Mouse (Mus musculus): Measurements from ENCODE around the gene Itgb3. TPM values are rescaled to one million over a fixed set of nuclear protein-coding genes. Genes with fewer than 3 reads are reported as not detected.

Itgb3 gene
- polyA plus RNA-seq, 1 experiment, result not detected

GRCm38 (mm10) chr11:104592066-104592835, 15.5 kb upstream of the Itgb3 start:
- no peak overlapping the region for H3K27ac ChIP-seq (ENCODE audit: insufficient read depth, low read depth, low read length)
- no peaks in the 10 kb centered on the region for H3K4me1 ChIP-seq (ENCODE audit: control insufficient read depth, insufficient read depth, low read length)
- TF ChIP-seq CTCF (IDR thresholded peaks at IDR 0.05; ENCODE audit: insufficient read depth, low read depth, low read length), result no peak
- no peak for TF ChIP-seq POLR2A (IDR thresholded peaks at IDR 0.05; ENCODE audit: insufficient read depth, low read depth, low read length)
- 86% methylated on average over 13 of the region's 13 CpGs for WGBS
- H3K4me3 ChIP-seq (ENCODE audit: insufficient read depth, low read depth, low read length), result no peak overlapping the region

- Histone ChIP-seq H3K27ac (ENCODE audit: insufficient read depth, low read depth, low read length) (no peak overlapping the region), H3K4me1 (ENCODE audit: control insufficient read depth, insufficient read depth, low read length) (no peaks in the 10 kb centered on the region), H3K4me3 (ENCODE audit: insufficient read depth, low read depth, low read length) (no peak overlapping the region)
- WGBS, result 87% methylated on average over 10 of the region's 10 CpGs
- no peak for TF ChIP-seq POLR2A (IDR thresholded peaks at IDR 0.05; ENCODE audit: insufficient read depth, low read depth, low read length)
These were observed 11.4 kb upstream of the Itgb3 start for GRCm38 (mm10) chr11:104596365-104596764.

- TF ChIP-seq POLR2A (IDR thresholded peaks at IDR 0.05; ENCODE audit: insufficient read depth, low read depth, low read length) (no peak), CTCF (IDR thresholded peaks at IDR 0.05; ENCODE audit: insufficient read depth, low read depth, low read length) (no peak)
- H3K4me1 ChIP-seq (ENCODE audit: control insufficient read depth, insufficient read depth, low read length), result no peaks in the 10 kb centered on the region
- no peak overlapping the region for H3K27ac ChIP-seq (ENCODE audit: insufficient read depth, low read depth, low read length)
- WGBS, result 76% methylated on average over 13 of the region's 13 CpGs
- no peak overlapping the region for H3K4me3 ChIP-seq (ENCODE audit: insufficient read depth, low read depth, low read length)
These were observed 8.4 kb upstream of the Itgb3 start for GRCm38 (mm10) chr11:104599265-104599945.

GRCm38 (mm10) chr11:104600675-104601074, 7.1 kb upstream of the Itgb3 start:
- Histone ChIP-seq H3K27ac (ENCODE audit: insufficient read depth, low read depth, low read length) (no peak overlapping the region), H3K4me3 (ENCODE audit: insufficient read depth, low read depth, low read length) (no peak overlapping the region), H3K4me1 (ENCODE audit: control insufficient read depth, insufficient read depth, low read length) (no peaks in the 10 kb centered on the region)
- 68% methylated on average over 4 of the region's 4 CpGs for WGBS
- TF ChIP-seq POLR2A (IDR thresholded peaks at IDR 0.05; ENCODE audit: insufficient read depth, low read depth, low read length) (no peak), CTCF (IDR thresholded peaks at IDR 0.05; ENCODE audit: insufficient read depth, low read depth, low read length) (no peak)

GRCm38 (mm10) chr11:104604192-104604591, 3.6 kb upstream of the Itgb3 start:
- no peak for TF ChIP-seq POLR2A (IDR thresholded peaks at IDR 0.05; ENCODE audit: insufficient read depth, low read depth, low read length)
- TF ChIP-seq CTCF (IDR thresholded peaks at IDR 0.05; ENCODE audit: insufficient read depth, low read depth, low read length), result no peak
- peaks cover 11% of the 10 kb centered on the region for H3K4me1 ChIP-seq (ENCODE audit: control insufficient read depth, insufficient read depth, low read length)
- no peak overlapping the region for H3K27ac ChIP-seq (ENCODE audit: insufficient read depth, low read depth, low read length)
- H3K4me3 ChIP-seq (ENCODE audit: insufficient read depth, low read depth, low read length), result no peak overlapping the region
- WGBS, result 73% methylated on average over 6 of the region's 6 CpGs

GRCm38 (mm10) chr11:104608249-104608920, 585 bp downstream of the Itgb3 start:
- H3K27ac ChIP-seq (ENCODE audit: insufficient read depth, low read depth, low read length), result no peak overlapping the region
- peak overlapping the region; percentile 56 for H3K4me3 ChIP-seq (ENCODE audit: insufficient read depth, low read depth, low read length)
- 0 out of 2 replicates have a peak, but pooled peaks have one; percentile 26 for TF ChIP-seq POLR2A (IDR thresholded peaks at IDR 0.05; ENCODE audit: insufficient read depth, low read depth, low read length)
- no peak for TF ChIP-seq CTCF (IDR thresholded peaks at IDR 0.05; ENCODE audit: insufficient read depth, low read depth, low read length)
- 11% methylated on average over 22 of the region's 23 CpGs for WGBS
- H3K4me1 ChIP-seq (ENCODE audit: control insufficient read depth, insufficient read depth, low read length), result peaks cover 13% of the 10 kb centered on the region

- H3K27ac ChIP-seq (ENCODE audit: insufficient read depth, low read depth, low read length), result no peak overlapping the region
These were observed 1.4 kb downstream of the Itgb3 start for GRCm38 (mm10) chr11:104609033-104609684.

GRCm38 (mm10) chr11:104609733-104610132, 1.9 kb downstream of the Itgb3 start:
- TF ChIP-seq POLR2A (IDR thresholded peaks at IDR 0.05; ENCODE audit: insufficient read depth, low read depth, low read length) (no peak), CTCF (IDR thresholded peaks at IDR 0.05; ENCODE audit: insufficient read depth, low read depth, low read length) (no peak)
- Histone ChIP-seq H3K27ac (ENCODE audit: insufficient read depth, low read depth, low read length) (no peak overlapping the region), H3K4me3 (ENCODE audit: insufficient read depth, low read depth, low read length) (no peak overlapping the region), H3K4me1 (ENCODE audit: control insufficient read depth, insufficient read depth, low read length) (peaks cover 13% of the 10 kb centered on the region)
- WGBS, result 79% methylated on average over 4 of the region's 4 CpGs

More at GRCm38 (mm10) chr11:104609033-104609684, 1.4 kb downstream of the Itgb3 start:
- TF ChIP-seq POLR2A (IDR thresholded peaks at IDR 0.05; ENCODE audit: insufficient read depth, low read depth, low read length), result no peak
- no peak for TF ChIP-seq CTCF (IDR thresholded peaks at IDR 0.05; ENCODE audit: insufficient read depth, low read depth, low read length)
- 89% methylated on average over 6 of the region's 6 CpGs for WGBS
- Histone ChIP-seq H3K4me3 (ENCODE audit: insufficient read depth, low read depth, low read length) (no peak overlapping the region), H3K4me1 (ENCODE audit: control insufficient read depth, insufficient read depth, low read length) (peaks cover 13% of the 10 kb centered on the region)
